Mouse (Mus musculus): ENCODE results near the gene Pdlim4.

DNA sequence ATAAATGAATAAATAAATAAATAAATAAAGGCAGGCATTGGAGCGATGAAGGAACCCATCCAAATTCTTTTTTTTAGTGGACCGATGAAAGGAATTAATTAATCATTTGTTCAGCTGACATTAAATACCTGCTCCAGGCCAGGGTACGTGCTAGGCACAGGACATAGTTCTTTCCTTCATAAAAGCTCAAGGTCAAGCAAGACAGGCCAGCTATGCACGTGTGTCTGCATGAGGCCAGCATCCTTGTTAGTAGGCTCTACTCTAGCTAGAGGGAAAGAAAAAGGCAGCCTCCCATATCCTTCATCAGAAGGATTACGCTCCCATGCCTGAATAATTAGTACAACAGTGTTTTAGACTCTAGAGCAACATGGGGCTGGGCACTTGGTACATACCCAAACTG is 55.9 kb downstream of the Pdlim4 start:
- TF ChIP-seq CTCF (IDR thresholded peaks at IDR 0.05; ENCODE audit: extremely low read depth, insufficient read depth, insufficient read length, insufficient replicate concordance) = no peak
- no peak for TF ChIP-seq POLR2A (IDR thresholded peaks at IDR 0.05; ENCODE audit: low read depth, low read length)

Data from spleen, adult 2 months (tissue).